Mouse (Mus musculus) ES-E14 (cell line): ENCODE measurements around the gene Mafg.

ENCODE experiments used
- CHD2 ChIP-seq: IDR thresholded peaks from 2 replicates; pipeline ENCODE4 v1.6.1; 2014; ENCODE audit warnings: mild to moderate bottlenecking, low read depth, low read length, inconsistent platforms
- MAFK ChIP-seq: IDR thresholded peaks from 2 replicates; pipeline ENCODE4 v1.6.1; 2014; ENCODE audit warnings: mild to moderate bottlenecking, low read depth, low read length, inconsistent platforms; ENCODE audit not compliant: insufficient read depth
- ZC3H11A ChIP-seq: IDR thresholded peaks from 2 replicates; pipeline ENCODE4 v1.6.1; 2012; ENCODE audit warnings: low read depth, mild to moderate bottlenecking, inconsistent platforms, low read length, borderline replicate concordance
- ZNF384 ChIP-seq: IDR thresholded peaks from 2 replicates; pipeline ENCODE4 v1.6.1; 2012; ENCODE audit warnings: low read depth, low read length, inconsistent platforms

GRCm38 (mm10) chr11:120606764-120607163, 26.6 kb downstream of the Mafg start:
- TF ChIP-seq CHD2 (no peak), MAFK (no peak), ZNF384 (no peak), ZC3H11A (no peak)
